ENCODE assay signal across 8 mouse cellular contexts in genomic region chr6:115994877-115995520, GRCm38 (mm10). TPM values are rescaled to one million over a fixed set of nuclear protein-coding genes. Genes with fewer than 3 reads are reported as not detected.
DNase-seq lines count a peak whose midpoint lies in the region; ATAC-seq lines count a peak whose summit lies in the region.

Plxnd1 (minus strand) TSS chr6:115995005.

- H3K36me3 ChIP-seq in embryonic facial prominence, embryonic 10.5 days (replicated peaks): no peaks in the 10 kb centered on the region
- H3K36me3 ChIP-seq in intestine, embryonic 16.5 days (ENCODE audit: control insufficient read depth, insufficient read depth, low read length): no peaks in the 10 kb centered on the region
- H3K36me3 ChIP-seq in midbrain, embryonic 10.5 days: no peaks in the 10 kb centered on the region

- peak within 1 kb of the TSS; percentile 81 for H3K9ac ChIP-seq in intestine, embryonic 16.5 days (ENCODE audit: low read depth, low read length)

- H3K4me3 ChIP-seq in embryonic facial prominence, embryonic 10.5 days: peak within 1 kb of the TSS; percentile 62
- peak within 1 kb of the TSS; percentile 70 for H3K4me3 ChIP-seq in intestine, embryonic 16.5 days (ENCODE audit: low read length)
- peak within 1 kb of the TSS; percentile 63 for H3K4me3 ChIP-seq in midbrain, embryonic 10.5 days

- ATAC-seq in intestine, embryonic 16.5 days: peak; percentile 87

- H3K27ac ChIP-seq in embryonic facial prominence, embryonic 10.5 days (replicated peaks): peak within 1 kb of the TSS; percentile 76
- H3K27ac ChIP-seq in intestine, embryonic 16.5 days (ENCODE audit: low read length): peak within 1 kb of the TSS; percentile 65
- peak within 1 kb of the TSS; percentile 65 for H3K27ac ChIP-seq in midbrain, embryonic 10.5 days (replicated peaks)

- 2% methylated on average over 49 of the region's 51 CpGs for WGBS in embryonic facial prominence, embryonic 10.5 days
- whole genome bisulfite sequencing in intestine, embryonic 16.5 days: 1% methylated on average over 40 of the region's 51 CpGs
- 3% methylated on average over 45 of the region's 51 CpGs for WGBS in midbrain, embryonic 10.5 days

- H3K4me2 ChIP-seq in intestine, embryonic 16.5 days (ENCODE audit: low read depth, low read length): peak within 1 kb of the TSS; percentile 95

- H3K4me1 ChIP-seq in embryonic facial prominence, embryonic 10.5 days: peaks cover 82% of the 10 kb centered on the region
- peaks cover 49% of the 10 kb centered on the region for H3K4me1 ChIP-seq in intestine, embryonic 16.5 days (ENCODE audit: control insufficient read depth, insufficient read depth, low read length)
- peaks cover 69% of the 10 kb centered on the region for H3K4me1 ChIP-seq in midbrain, embryonic 10.5 days

- H3K9me3 ChIP-seq in embryonic facial prominence, embryonic 10.5 days: no peaks in the 10 kb centered on the region
- H3K9me3 ChIP-seq in intestine, embryonic 16.5 days (ENCODE audit: control insufficient read depth, low read length): no peaks in the 10 kb centered on the region
- no peaks in the 10 kb centered on the region for H3K9me3 ChIP-seq in midbrain, embryonic 10.5 days (replicated peaks)

- peak; percentile 99 for DNase-seq in adrenal gland, postnatal 10 days
- DNase-seq in embryonic facial prominence, embryonic 10.5 days (ENCODE audit: low spot score): peak; percentile 96
- no peak for DNase-seq in gonadal fat pad, adult 2 months (ENCODE audit: low read depth)
- DNase-seq in left cerebral cortex, postnatal 36 days (ENCODE audit: low spot score in 2 of 2): peak; percentile 84 to 86
- DNase-seq in midbrain, embryonic 10.5 days (ENCODE audit: low spot score): peak; percentile 91
- peak; percentile 67 to 71 for DNase-seq in right cerebral cortex, postnatal 36 days (ENCODE audit: low spot score in 2 of 2)
- DNase-seq in urinary bladder, postnatal 4 days (ENCODE audit: low spot score in 2 of 2): peak; percentile 92 to 93

- peaks cover 69% of the 10 kb centered on the region for H3K27me3 ChIP-seq in embryonic facial prominence, embryonic 10.5 days (replicated peaks; ENCODE audit: low read depth, poor library complexity, severe bottlenecking)
- H3K27me3 ChIP-seq in intestine, embryonic 16.5 days (replicated peaks; ENCODE audit: control insufficient read depth, insufficient read depth, low read length): peaks cover 19% of the 10 kb centered on the region
- H3K27me3 ChIP-seq in midbrain, embryonic 10.5 days (ENCODE audit: low read depth, poor library complexity, severe bottlenecking): peaks cover 76% of the 10 kb centered on the region

- intact Hi-C loops in left cerebral cortex, postnatal 36 days (cut with DNase I): loop anchor here (2.0 to 5.0 kb wide), 2 partner anchors 94 to 143 kb away; partner anchors contain the start of genes Ift122 and Mbd4

RNA-seq across cellular contexts. Expression of gene Plxnd1, which starts in this region (rescaled TPM):
- 100 to 1,000 TPM; 155 to 215 TPM for total RNA-seq in adrenal gland, postnatal 10 days (2021)
- polyA plus RNA-seq in embryonic facial prominence, embryonic 10.5 days (2016; fragmentation: Nextera tagmentation; extraction: Ambion mirVana): 26.8 and 28.1 TPM in 2 replicates
- polyA plus RNA-seq in gonadal fat pad, adult 2 months (2012; rRNA removed): 69.7 and 80.8 TPM in 2 replicates
- polyA plus RNA-seq in intestine, embryonic 16.5 days (2015; fragmentation: Nextera tagmentation; extraction: Ambion mirVana): 18.7 and 19.3 TPM in 2 replicates
- total RNA-seq in left cerebral cortex, postnatal 36 days (2021): 100 to 1,000 TPM; 115 to 121 TPM
- 18.1 and 18.9 TPM in 2 replicates for polyA plus RNA-seq in midbrain, embryonic 10.5 days (2016; fragmentation: Nextera tagmentation; extraction: Ambion mirVana)
